ENCODE assay signal across 8 mouse cellular contexts in genomic region chr2:102658163-102658660, GRCm38 (mm10). TPM values are rescaled to one million over a fixed set of nuclear protein-coding genes. Genes with fewer than 3 reads are reported as not detected.
A peak's percentile ranks its signal among the peaks of the same experiment; 100 is the strongest.
DNase-seq lines count a peak whose midpoint lies in the region; ATAC-seq and TF ChIP-seq lines count a peak whose summit lies in the region.

Gene Slc1a2 (plus strand): TSS chr2:102658659.

- peak within 1 kb of the TSS; percentile 82 for H3K27ac ChIP-seq in heart, embryonic 10.5 days
- no peak within 1 kb of the TSS for H3K27ac ChIP-seq in brown adipose tissue, adult 24 weeks (replicated peaks; ENCODE audit: low read depth, low read length)
- H3K27ac ChIP-seq in forebrain, embryonic 14.5 days (ENCODE audit: low read depth, low read length) = peak within 1 kb of the TSS; percentile 87
- H3K27ac ChIP-seq in stomach, postnatal 0 days (replicated peaks) = no peak within 1 kb of the TSS

- WGBS in heart, embryonic 10.5 days = under 1% methylated on average over 20 of the region's 20 CpGs
- WGBS in forebrain, embryonic 14.5 days = under 1% methylated on average over 20 of the region's 20 CpGs
- WGBS in stomach, postnatal 0 days = 2% methylated on average over 20 of the region's 20 CpGs

- DNase-seq in heart, embryonic 10.5 days (ENCODE audit: low spot score) = no peak
- DNase-seq in heart, adult 18-20 months = no peak
- DNase-seq in forebrain, embryonic 14.5 days (ENCODE audit: low spot score) = no peak
- peak; percentile 69 to 72 for DNase-seq in layer of hippocampus, postnatal 10 days (ENCODE audit: low spot score in 2 of 2)
- peak; percentile 46 for DNase-seq in mesoderm, embryonic 11.5 days (ENCODE audit: low read depth, low spot score)
- no peak for DNase-seq in stomach, postnatal 0 days (ENCODE audit: low spot score)

- H3K4me2 ChIP-seq in forebrain, embryonic 14.5 days (ENCODE audit: low read length) = peak within 1 kb of the TSS; percentile 89
- H3K4me2 ChIP-seq in stomach, postnatal 0 days (replicated peaks; ENCODE audit: low read depth) = peak within 1 kb of the TSS; percentile 98

- ATAC-seq in forebrain, embryonic 14.5 days = peak; percentile 25
- ATAC-seq in stomach, postnatal 0 days (ENCODE audit: low FRiP score, low TSS enrichment) = no peak
- no peak for ATAC-seq in monocyte, adult 5-6 weeks (replicated peaks; ENCODE audit: insufficient number of reproducible peaks, low FRiP score, low TSS enrichment, poor library complexity, severe bottlenecking)

- TF ChIP-seq EP300 in stomach, postnatal 0 days (optimal IDR thresholded peaks at IDR 0.05) = no peak

- H3K9ac ChIP-seq in forebrain, embryonic 14.5 days (ENCODE audit: low read length) = peak within 1 kb of the TSS; percentile 82
- peak within 1 kb of the TSS; percentile 48 for H3K9ac ChIP-seq in stomach, postnatal 0 days (ENCODE audit: low read length)

- peaks cover 24% of the 10 kb centered on the region for H3K4me1 ChIP-seq in heart, embryonic 10.5 days
- no peaks in the 10 kb centered on the region; the same call in 1 of the 2 replicates for H3K4me1 ChIP-seq in brown adipose tissue, adult 24 weeks (ENCODE audit: control insufficient read depth, insufficient read depth, insufficient read length, low read length)
- peaks cover 33% of the 10 kb centered on the region for H3K4me1 ChIP-seq in forebrain, embryonic 14.5 days (ENCODE audit: control insufficient read depth, insufficient read depth, low read length)
- H3K4me1 ChIP-seq in stomach, postnatal 0 days (replicated peaks; ENCODE audit: control insufficient read depth, insufficient read depth) = peaks cover 3% of the 10 kb centered on the region; the same call in 1 of the 2 replicates

- peak within 1 kb of the TSS; percentile 85 for H3K4me3 ChIP-seq in heart, embryonic 10.5 days
- H3K4me3 ChIP-seq in brown adipose tissue, adult 24 weeks (ENCODE audit: insufficient read depth, low read depth, low read length) = peak within 1 kb of the TSS; percentile 54
- H3K4me3 ChIP-seq in forebrain, embryonic 14.5 days (ENCODE audit: low read depth, low read length) = peak within 1 kb of the TSS; percentile 70
- peak within 1 kb of the TSS; percentile 65 for H3K4me3 ChIP-seq in stomach, postnatal 0 days (ENCODE audit: low read depth, low read length)

- no peaks in the 10 kb centered on the region for H3K36me3 ChIP-seq in heart, embryonic 10.5 days
- no peaks in the 10 kb centered on the region for H3K36me3 ChIP-seq in forebrain, embryonic 14.5 days (ENCODE audit: control insufficient read depth, insufficient read depth, low read length)
- no peaks in the 10 kb centered on the region for H3K36me3 ChIP-seq in stomach, postnatal 0 days (ENCODE audit: control insufficient read depth, insufficient read depth, low read length)

- no peak for TF ChIP-seq CTCF in stomach, postnatal 0 days (IDR thresholded peaks at IDR 0.05; ENCODE audit: low read depth)

- peaks cover 45% of the 10 kb centered on the region for H3K27me3 ChIP-seq in heart, embryonic 10.5 days (ENCODE audit: insufficient read depth, poor library complexity, severe bottlenecking)
- H3K27me3 ChIP-seq in forebrain, embryonic 14.5 days (replicated peaks; ENCODE audit: control insufficient read depth, insufficient read depth, low read length) = no peaks in the 10 kb centered on the region
- H3K27me3 ChIP-seq in stomach, postnatal 0 days (ENCODE audit: control insufficient read depth, insufficient read depth, low read length) = peaks cover 2% of the 10 kb centered on the region; the same call in 1 of the 2 replicates

- H3K9me3 ChIP-seq in heart, embryonic 10.5 days = no peaks in the 10 kb centered on the region
- H3K9me3 ChIP-seq in forebrain, embryonic 14.5 days (replicated peaks; ENCODE audit: control insufficient read depth, low read length) = no peaks in the 10 kb centered on the region
- H3K9me3 ChIP-seq in stomach, postnatal 0 days (ENCODE audit: control insufficient read depth, low read length) = no peaks in the 10 kb centered on the region

RNA-seq across cellular contexts. Expression of gene Slc1a2, which starts in this region (rescaled TPM):
- 0.21 and 0.40 TPM in 2 replicates for polyA plus RNA-seq in heart, embryonic 10.5 days (2016; fragmentation: Nextera tagmentation; extraction: Ambion mirVana)
- under 1 TPM; 0.22 to 0.62 TPM for total RNA-seq in heart, adult 18-20 months (2021)
- not detected in 2 replicates for polyA plus RNA-seq in brown adipose tissue, adult 24 weeks (2012; ENCODE audit: insufficient read depth, insufficient read length, missing spikeins)
- 11.5 and 12.0 TPM in 2 replicates for polyA plus RNA-seq in forebrain, embryonic 14.5 days (2014; fragmentation: Nextera tagmentation; extraction: Ambion mirVana)
- total RNA-seq in layer of hippocampus, postnatal 10 days (2021) = 1,000 to 10,000 TPM; 1,474 to 1,476 TPM
- 1.7 and 1.8 TPM in 2 replicates for polyA plus RNA-seq in stomach, postnatal 0 days (2015; fragmentation: Nextera tagmentation; extraction: Ambion mirVana)
- total RNA-seq in monocyte, adult 5-6 weeks (2017) = 0.11 TPM in 1 of 3 replicates, not detected in the others

Comparison
In these comparisons a context has a peak if more than half of its experiments do, and no peak if none do; other contexts are left out.
1. RNA of gene Slc1a2 (total RNA-seq): 1,474 to 1,476 TPM in layer of hippocampus, postnatal 10 days; 0.22 to 0.62 TPM in heart, adult 18-20 months and 0.11 TPM in monocyte, adult 5-6 weeks; every median in the first group is over 100 times any median in the second.
2. DNase-seq: peak in layer of hippocampus, postnatal 10 days (2 of 2) and mesoderm, embryonic 11.5 days (single experiment); none in heart, embryonic 10.5 days (single experiment), heart, adult 18-20 months (0 of 2), forebrain, embryonic 14.5 days (single experiment) and stomach, postnatal 0 days (single experiment).
3. H3K27ac ChIP-seq: peak in heart, embryonic 10.5 days (single experiment) and forebrain, embryonic 14.5 days (single experiment); none in brown adipose tissue, adult 24 weeks (single experiment) and stomach, postnatal 0 days (single experiment).
4. Peak in every context shown above with its lines, with median percentiles within 50 percentile points of each other: H3K4me3 ChIP-seq.